8 mouse cellular contexts compared by ENCODE assay signal in the genomic region with DNA sequence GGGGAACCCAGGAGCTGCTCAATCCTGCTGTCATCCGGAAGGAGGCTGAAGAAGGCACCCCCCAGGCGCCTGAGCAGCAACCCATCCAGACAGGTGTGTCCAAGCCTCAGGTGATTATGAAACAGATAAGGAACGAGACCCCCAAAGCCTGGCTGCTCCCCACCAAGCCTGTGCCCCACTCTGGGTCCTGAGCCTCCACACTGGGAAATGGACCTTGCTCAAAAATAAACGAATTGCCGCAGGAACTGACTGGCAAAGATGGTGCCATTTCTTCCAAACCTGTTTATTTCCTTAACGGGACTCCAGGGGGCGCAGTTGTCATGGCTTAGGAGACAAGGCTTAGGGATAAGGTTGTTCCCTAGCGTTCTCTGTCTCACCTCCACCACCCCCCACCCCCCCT. TPM values are rescaled to one million over a fixed set of nuclear protein-coding genes. Genes with fewer than 3 reads are reported as not detected.
DNase-seq lines count a peak whose midpoint lies in the region; ATAC-seq and TF ChIP-seq lines count a peak whose summit lies in the region.

No protein-coding gene starts in this region.

- H3K27ac ChIP-seq in brown adipose tissue, adult 24 weeks (replicated peaks; ENCODE audit: low read depth, low read length), result no peak overlapping the region
- no peak overlapping the region for H3K27ac ChIP-seq in forebrain, embryonic 11.5 days (ENCODE audit: low read depth, low read length)
- no peak overlapping the region for H3K27ac ChIP-seq in hindbrain, embryonic 15.5 days (replicated peaks)
- no peak overlapping the region for H3K27ac ChIP-seq in limb, embryonic 15.5 days
- H3K27ac ChIP-seq in midbrain, embryonic 15.5 days, result no peak overlapping the region
- no peak overlapping the region for H3K27ac ChIP-seq in testis, adult 2 months (ENCODE audit: control insufficient read depth, insufficient read depth, low read depth, low read length)

- H3K36me3 ChIP-seq in forebrain, embryonic 11.5 days (ENCODE audit: control insufficient read depth, insufficient read depth, low read length), result no peaks in the 10 kb centered on the region
- no peaks in the 10 kb centered on the region for H3K36me3 ChIP-seq in hindbrain, embryonic 15.5 days
- no peaks in the 10 kb centered on the region for H3K36me3 ChIP-seq in limb, embryonic 15.5 days
- H3K36me3 ChIP-seq in midbrain, embryonic 15.5 days (replicated peaks), result no peaks in the 10 kb centered on the region
- no peaks in the 10 kb centered on the region; the same call in 1 of the 2 replicates for H3K36me3 ChIP-seq in testis, adult 2 months (ENCODE audit: control insufficient read depth, insufficient read depth, low read length)

- peak overlapping the region; percentile 61 for H3K4me3 ChIP-seq in brown adipose tissue, adult 24 weeks (ENCODE audit: insufficient read depth, low read depth, low read length)
- H3K4me3 ChIP-seq in forebrain, embryonic 11.5 days (ENCODE audit: low read depth, low read length), result 0 out of 2 replicates have a peak overlapping the region, but pooled peaks have one; percentile 19
- peak overlapping the region; percentile 26 for H3K4me3 ChIP-seq in hindbrain, embryonic 15.5 days
- H3K4me3 ChIP-seq in limb, embryonic 15.5 days, result peak overlapping the region; percentile 46
- H3K4me3 ChIP-seq in midbrain, embryonic 15.5 days, result peak overlapping the region; percentile 25
- peak overlapping the region; percentile 72 for H3K4me3 ChIP-seq in testis, adult 2 months (ENCODE audit: control insufficient read depth, low read depth, low read length)

- TF ChIP-seq CTCF in testis, adult 2 months (IDR thresholded peaks at IDR 0.05; ENCODE audit: control insufficient read depth, insufficient read depth, insufficient replicate concordance, low read depth, low read length), result peak; percentile 45; the same call in 1 of the 2 replicates

- peaks cover 3% of the 10 kb centered on the region; the same call in 1 of the 2 replicates for H3K4me1 ChIP-seq in brown adipose tissue, adult 24 weeks (ENCODE audit: control insufficient read depth, insufficient read depth, insufficient read length, low read length)
- H3K4me1 ChIP-seq in forebrain, embryonic 11.5 days (replicated peaks; ENCODE audit: control insufficient read depth, insufficient read depth, low read length), result peaks cover 14% of the 10 kb centered on the region; the same call in 1 of the 2 replicates
- H3K4me1 ChIP-seq in hindbrain, embryonic 15.5 days (replicated peaks), result peaks cover 35% of the 10 kb centered on the region
- peaks cover 38% of the 10 kb centered on the region for H3K4me1 ChIP-seq in limb, embryonic 15.5 days
- H3K4me1 ChIP-seq in midbrain, embryonic 15.5 days, result peaks cover 38% of the 10 kb centered on the region
- H3K4me1 ChIP-seq in testis, adult 2 months (ENCODE audit: control insufficient read depth, insufficient read depth, low read length), result peaks cover 20% of the 10 kb centered on the region

- no peaks in the 10 kb centered on the region for H3K9me3 ChIP-seq in forebrain, embryonic 11.5 days (ENCODE audit: control insufficient read depth, low read length)
- no peaks in the 10 kb centered on the region for H3K9me3 ChIP-seq in hindbrain, embryonic 15.5 days
- no peaks in the 10 kb centered on the region for H3K9me3 ChIP-seq in limb, embryonic 15.5 days
- H3K9me3 ChIP-seq in midbrain, embryonic 15.5 days, result no peaks in the 10 kb centered on the region

- no peak for ATAC-seq in forebrain, embryonic 11.5 days (replicated peaks; ENCODE audit: low FRiP score)
- no peak for ATAC-seq in hindbrain, embryonic 15.5 days (ENCODE audit: low FRiP score, low read depth)
- ATAC-seq in limb, embryonic 15.5 days (ENCODE audit: insufficient number of reproducible peaks, low FRiP score, low TSS enrichment, low read depth), result no peak
- no peak for ATAC-seq in midbrain, embryonic 15.5 days (replicated peaks)

- H3K27me3 ChIP-seq in forebrain, embryonic 11.5 days (ENCODE audit: control insufficient read depth, insufficient read depth, low read length), result peaks cover 32% of the 10 kb centered on the region
- peaks cover 29% of the 10 kb centered on the region for H3K27me3 ChIP-seq in hindbrain, embryonic 15.5 days
- peaks cover 29% of the 10 kb centered on the region for H3K27me3 ChIP-seq in limb, embryonic 15.5 days
- peaks cover 32% of the 10 kb centered on the region for H3K27me3 ChIP-seq in midbrain, embryonic 15.5 days (replicated peaks)
- no peaks in the 10 kb centered on the region for H3K27me3 ChIP-seq in testis, adult 2 months (ENCODE audit: control insufficient read depth, insufficient read depth, low read length)

- intact Hi-C loops in left cerebral cortex, postnatal 25 days (cut with DNase I), result no loop called here
- intact Hi-C loops in left cerebral cortex, postnatal 36 days (cut with DNase I), result loop anchor here (10.0 kb wide), 1 partner anchor 168 kb away; no protein-coding TSS in a partner anchor

- H3K4me2 ChIP-seq in forebrain, embryonic 11.5 days (ENCODE audit: low read depth, low read length, severe bottlenecking), result peak overlapping the region; percentile 38; the same call in 1 of the 2 replicates
- H3K4me2 ChIP-seq in hindbrain, embryonic 15.5 days, result peak overlapping the region; percentile 54
- H3K4me2 ChIP-seq in limb, embryonic 15.5 days, result peak overlapping the region; percentile 84
- peak overlapping the region; percentile 44 for H3K4me2 ChIP-seq in midbrain, embryonic 15.5 days

- no peak overlapping the region for H3K9ac ChIP-seq in forebrain, embryonic 11.5 days (ENCODE audit: low read length)
- peak overlapping the region; percentile 17; the same call in 1 of the 2 replicates for H3K9ac ChIP-seq in hindbrain, embryonic 15.5 days
- peak overlapping the region; percentile 45 for H3K9ac ChIP-seq in limb, embryonic 15.5 days
- H3K9ac ChIP-seq in midbrain, embryonic 15.5 days, result no peak overlapping the region

- no peak for TF ChIP-seq POLR2A in testis, adult 2 months (IDR thresholded peaks at IDR 0.05; ENCODE audit: control insufficient read depth, low read depth, low read length)

- peak; percentile 53 to 67 for DNase-seq in left cerebral cortex, postnatal 25 days (ENCODE audit: low spot score in 2 of 2)
- DNase-seq in left cerebral cortex, postnatal 36 days (ENCODE audit: low spot score in 2 of 2), result no peak
- DNase-seq in forebrain, embryonic 11.5 days (ENCODE audit: low spot score), result peak; percentile 78

- WGBS in forebrain, embryonic 11.5 days, result under 1% methylated on average over 8 of the region's 8 CpGs
- WGBS in hindbrain, embryonic 15.5 days, result 2% methylated on average over 8 of the region's 8 CpGs
- 2% methylated on average over 8 of the region's 8 CpGs for WGBS in limb, embryonic 15.5 days
- WGBS in midbrain, embryonic 15.5 days, result 2% methylated on average over 8 of the region's 8 CpGs

RNA-seq across cellular contexts. Expression of a gene that starts 3.0 kb away (rescaled TPM):
- total RNA-seq in left cerebral cortex, postnatal 25 days (2021), result 100 to 1,000 TPM; 329 to 365 TPM
- 100 to 1,000 TPM; 373 to 386 TPM for total RNA-seq in left cerebral cortex, postnatal 36 days (2021)
- 31.0 and 31.2 TPM in 2 replicates for polyA plus RNA-seq in brown adipose tissue, adult 24 weeks (2012; ENCODE audit: insufficient read depth, insufficient read length, missing spikeins)
- 99.6 and 104 TPM in 2 replicates for polyA plus RNA-seq in forebrain, embryonic 11.5 days (2014; fragmentation: Nextera tagmentation; extraction: Ambion mirVana)
- 148 and 160 TPM in 2 replicates for polyA plus RNA-seq in hindbrain, embryonic 15.5 days (2015; fragmentation: Nextera tagmentation; extraction: Ambion mirVana)
- polyA plus RNA-seq in limb, embryonic 15.5 days (2015; fragmentation: Nextera tagmentation; extraction: Ambion mirVana), result 90.3 and 91.9 TPM in 2 replicates
- 162 TPM in 2 replicates for polyA plus RNA-seq in midbrain, embryonic 15.5 days (2015; fragmentation: Nextera tagmentation; extraction: Ambion mirVana)
- polyA plus RNA-seq in testis, adult 2 months (2012; rRNA removed), result 49.3 and 57.9 TPM in 2 replicates

RNA-seq across cellular contexts. Expression of a gene that starts 6.5 kb away (rescaled TPM):
- total RNA-seq in left cerebral cortex, postnatal 25 days (2021), result 10 to 100 TPM; 28.8 to 30.2 TPM
- total RNA-seq in left cerebral cortex, postnatal 36 days (2021), result 10 to 100 TPM; 27.4 to 31.5 TPM
- polyA plus RNA-seq in brown adipose tissue, adult 24 weeks (2012; ENCODE audit: insufficient read depth, insufficient read length, missing spikeins), result not detected in 2 replicates
- 1.2 and 1.9 TPM in 2 replicates for polyA plus RNA-seq in forebrain, embryonic 11.5 days (2014; fragmentation: Nextera tagmentation; extraction: Ambion mirVana)
- 9.7 and 9.8 TPM in 2 replicates for polyA plus RNA-seq in hindbrain, embryonic 15.5 days (2015; fragmentation: Nextera tagmentation; extraction: Ambion mirVana)
- polyA plus RNA-seq in limb, embryonic 15.5 days (2015; fragmentation: Nextera tagmentation; extraction: Ambion mirVana), result 3.1 and 3.4 TPM in 2 replicates
- 9.5 and 12.0 TPM in 2 replicates for polyA plus RNA-seq in midbrain, embryonic 15.5 days (2015; fragmentation: Nextera tagmentation; extraction: Ambion mirVana)
- polyA plus RNA-seq in testis, adult 2 months (2012; rRNA removed), result 604 and 651 TPM in 2 replicates

RNA-seq across cellular contexts. Expression of a gene that starts 6.5 kb away (rescaled TPM):
- total RNA-seq in left cerebral cortex, postnatal 25 days (2021), result 10 to 100 TPM; 28.8 to 29.1 TPM
- total RNA-seq in left cerebral cortex, postnatal 36 days (2021), result 10 to 100 TPM; 29.1 to 31.3 TPM
- not detected in 2 replicates for polyA plus RNA-seq in brown adipose tissue, adult 24 weeks (2012; ENCODE audit: insufficient read depth, insufficient read length, missing spikeins)
- 12.6 and 15.6 TPM in 2 replicates for polyA plus RNA-seq in forebrain, embryonic 11.5 days (2014; fragmentation: Nextera tagmentation; extraction: Ambion mirVana)
- polyA plus RNA-seq in hindbrain, embryonic 15.5 days (2015; fragmentation: Nextera tagmentation; extraction: Ambion mirVana), result 17.8 and 19.3 TPM in 2 replicates
- 4.8 and 5.4 TPM in 2 replicates for polyA plus RNA-seq in limb, embryonic 15.5 days (2015; fragmentation: Nextera tagmentation; extraction: Ambion mirVana)
- polyA plus RNA-seq in midbrain, embryonic 15.5 days (2015; fragmentation: Nextera tagmentation; extraction: Ambion mirVana), result 20.8 and 21.6 TPM in 2 replicates
- 129 and 133 TPM in 2 replicates for polyA plus RNA-seq in testis, adult 2 months (2012; rRNA removed)

RNA-seq across cellular contexts. Expression of a gene that starts 27.4 kb away (rescaled TPM):
- 10 to 100 TPM; 51.2 to 76.8 TPM for total RNA-seq in left cerebral cortex, postnatal 25 days (2021)
- 100 to 1,000 TPM in 1 of 2 experiments, 10 to 100 TPM in 1; 88.7 to 105 TPM for total RNA-seq in left cerebral cortex, postnatal 36 days (2021)
- 4.5 and 7.1 TPM in 2 replicates for polyA plus RNA-seq in brown adipose tissue, adult 24 weeks (2012; ENCODE audit: insufficient read depth, insufficient read length, missing spikeins)
- 17.8 and 23.0 TPM in 2 replicates for polyA plus RNA-seq in forebrain, embryonic 11.5 days (2014; fragmentation: Nextera tagmentation; extraction: Ambion mirVana)
- polyA plus RNA-seq in hindbrain, embryonic 15.5 days (2015; fragmentation: Nextera tagmentation; extraction: Ambion mirVana), result 14.9 and 17.8 TPM in 2 replicates
- 76.7 and 79.5 TPM in 2 replicates for polyA plus RNA-seq in limb, embryonic 15.5 days (2015; fragmentation: Nextera tagmentation; extraction: Ambion mirVana)
- 10.9 and 15.3 TPM in 2 replicates for polyA plus RNA-seq in midbrain, embryonic 15.5 days (2015; fragmentation: Nextera tagmentation; extraction: Ambion mirVana)
- polyA plus RNA-seq in testis, adult 2 months (2012; rRNA removed), result 13.2 and 19.2 TPM in 2 replicates

RNA-seq across cellular contexts. Expression of a gene that starts 37.5 kb away (rescaled TPM):
- total RNA-seq in left cerebral cortex, postnatal 25 days (2021), result 10 to 100 TPM; 11.2 to 21.3 TPM
- 10 to 100 TPM; 20.5 to 26.0 TPM for total RNA-seq in left cerebral cortex, postnatal 36 days (2021)
- 8.7 and 13.1 TPM in 2 replicates for polyA plus RNA-seq in brown adipose tissue, adult 24 weeks (2012; ENCODE audit: insufficient read depth, insufficient read length, missing spikeins)
- 20.0 and 27.7 TPM in 2 replicates for polyA plus RNA-seq in forebrain, embryonic 11.5 days (2014; fragmentation: Nextera tagmentation; extraction: Ambion mirVana)
- polyA plus RNA-seq in hindbrain, embryonic 15.5 days (2015; fragmentation: Nextera tagmentation; extraction: Ambion mirVana), result 13.8 and 16.3 TPM in 2 replicates
- polyA plus RNA-seq in limb, embryonic 15.5 days (2015; fragmentation: Nextera tagmentation; extraction: Ambion mirVana), result 9.9 and 10.0 TPM in 2 replicates
- polyA plus RNA-seq in midbrain, embryonic 15.5 days (2015; fragmentation: Nextera tagmentation; extraction: Ambion mirVana), result 13.6 and 15.1 TPM in 2 replicates
- polyA plus RNA-seq in testis, adult 2 months (2012; rRNA removed), result 35.0 and 50.6 TPM in 2 replicates

Comparison
In these comparisons a context has a peak if more than half of its experiments do, and no peak if none do; other contexts are left out.
1. DNase-seq: peak in left cerebral cortex, postnatal 25 days (2 of 2) and forebrain, embryonic 11.5 days (single experiment); none in left cerebral cortex, postnatal 36 days (0 of 2).
2. H3K4me3 ChIP-seq: peak in every context shown above with its lines; median percentile 72 in testis, adult 2 months; 61 in brown adipose tissue, adult 24 weeks; 46 in limb, embryonic 15.5 days; 26 in hindbrain, embryonic 15.5 days; 25 in midbrain, embryonic 15.5 days; 19 in forebrain, embryonic 11.5 days.
3. H3K9ac ChIP-seq: peak in hindbrain, embryonic 15.5 days (single experiment) and limb, embryonic 15.5 days (single experiment); none in forebrain, embryonic 11.5 days (single experiment) and midbrain, embryonic 15.5 days (single experiment).
4. RNA of a gene that starts 6.5 kb away (polyA plus RNA-seq): 604 to 651 TPM in testis, adult 2 months; 9.7 to 9.8 TPM in hindbrain, embryonic 15.5 days, 9.5 to 12.0 TPM in midbrain, embryonic 15.5 days, 3.1 to 3.4 TPM in limb, embryonic 15.5 days, 1.2 to 1.9 TPM in forebrain, embryonic 11.5 days and not detected in brown adipose tissue, adult 24 weeks; every median in the first group is over 10 times any median in the second.
5. Peak in every context shown above with its lines, with median percentiles within 50 percentile points of each other: H3K4me2 ChIP-seq.